13 mouse cellular contexts compared by ENCODE assay signal in the genomic region with DNA sequence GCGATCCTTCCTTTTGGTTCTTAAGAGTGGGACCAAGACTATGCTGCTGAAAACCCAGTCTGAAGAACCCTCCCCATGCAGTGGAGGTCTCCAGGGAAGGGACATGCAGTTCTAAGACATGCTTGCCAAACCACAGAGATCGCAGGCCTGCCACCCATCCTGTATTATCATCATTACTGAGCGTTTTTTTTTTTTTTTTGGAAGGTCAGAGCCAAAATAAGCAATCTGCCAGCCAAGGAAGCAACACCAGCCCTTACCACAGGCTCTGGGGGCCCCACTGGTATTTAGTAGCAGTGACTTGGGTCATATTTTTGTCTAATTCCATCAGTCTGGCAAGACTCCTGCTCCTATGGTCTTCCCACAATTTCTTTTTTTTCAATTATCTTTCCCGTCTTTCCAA.
DNase-seq lines count a peak whose midpoint lies in the region; ATAC-seq lines count a peak whose summit lies in the region.
"Had no signal": no experiment of that assay in that cellular context is flagged by ENCODE, and none has a peak within 500 bp of the region (broad histone marks: within the 10 kb centered on the region; RNA-seq: fewer than 3 reads in every experiment).

No protein-coding gene starts in this region.

- H3K27me3 ChIP-seq in heart, embryonic 13.5 days (replicated peaks): no peaks in the 10 kb centered on the region
- H3K27me3 ChIP-seq in heart, embryonic 10.5 days (ENCODE audit: insufficient read depth, poor library complexity, severe bottlenecking): no peaks in the 10 kb centered on the region
- no peaks in the 10 kb centered on the region for H3K27me3 ChIP-seq in hindbrain, embryonic 10.5 days (ENCODE audit: insufficient read depth, poor library complexity, severe bottlenecking)
- H3K27me3 ChIP-seq: hindbrain, embryonic 15.5 days; neural tube, embryonic 13.5 days had no signal

- H3K4me3 ChIP-seq in heart, embryonic 13.5 days: no peak overlapping the region
- no peak overlapping the region for H3K4me3 ChIP-seq in heart, embryonic 10.5 days
- H3K4me3 ChIP-seq in hindbrain, embryonic 10.5 days: no peak overlapping the region
- H3K4me3 ChIP-seq: hindbrain, embryonic 15.5 days; midbrain, embryonic 10.5 days; neural tube, embryonic 13.5 days had no signal

- no peak for ATAC-seq in heart, embryonic 13.5 days (ENCODE audit: extremely low read depth, insufficient number of reproducible peaks, low FRiP score, low TSS enrichment)

- peaks cover 23% of the 10 kb centered on the region for H3K4me1 ChIP-seq in heart, embryonic 13.5 days
- 0 out of 2 replicates have a peak, but pooled peaks cover 3% of the 10 kb centered on the region for H3K4me1 ChIP-seq in heart, embryonic 10.5 days
- peaks cover 5% of the 10 kb centered on the region for H3K4me1 ChIP-seq in hindbrain, embryonic 10.5 days (replicated peaks)
- H3K4me1 ChIP-seq: hindbrain, embryonic 15.5 days; midbrain, embryonic 10.5 days; neural tube, embryonic 13.5 days had no signal

- H3K36me3 ChIP-seq in heart, embryonic 13.5 days: peaks cover 16% of the 10 kb centered on the region
- H3K36me3 ChIP-seq in heart, embryonic 10.5 days: peaks cover 10% of the 10 kb centered on the region; the same call in 1 of the 2 replicates
- peaks cover 8% of the 10 kb centered on the region; the same call in 1 of the 2 replicates for H3K36me3 ChIP-seq in hindbrain, embryonic 10.5 days
- H3K36me3 ChIP-seq: hindbrain, embryonic 15.5 days had no signal

- H3K9me3 ChIP-seq in heart, embryonic 13.5 days: no peaks in the 10 kb centered on the region
- H3K9me3 ChIP-seq in heart, embryonic 10.5 days: no peaks in the 10 kb centered on the region
- H3K9me3 ChIP-seq in hindbrain, embryonic 10.5 days: no peaks in the 10 kb centered on the region
- H3K9me3 ChIP-seq: hindbrain, embryonic 15.5 days; midbrain, embryonic 10.5 days had no signal

- no peak overlapping the region for H3K4me2 ChIP-seq in heart, embryonic 13.5 days
- H3K4me2 ChIP-seq: hindbrain, embryonic 15.5 days; neural tube, embryonic 13.5 days had no signal

- WGBS in heart, embryonic 13.5 days: 62% methylated on average over 4 of the region's 4 CpGs
- WGBS in heart, embryonic 10.5 days: 80% methylated on average over 4 of the region's 4 CpGs
- WGBS in hindbrain, embryonic 10.5 days: 83% methylated on average over 4 of the region's 4 CpGs

- DNase-seq in heart, embryonic 10.5 days (ENCODE audit: low spot score): no peak
- peak; percentile 22 for DNase-seq in ovary, postnatal 36 days (ENCODE audit: low spot score)
- no peak for DNase-seq in ovary, postnatal 10 days (ENCODE audit: low spot score)
- peak; percentile 62 to 66 for DNase-seq in adrenal gland, postnatal 36 days
- DNase-seq in skeletal muscle tissue, adult 2 months (ENCODE audit: low read depth, low spot score): peak; percentile 64
- DNase-seq in hindbrain, embryonic 10.5 days (ENCODE audit: low spot score): no peak
- DNase-seq in spleen, postnatal 10 days (ENCODE audit: low spot score in 2 of 2): no peak
- DNase-seq: cerebellum, postnatal 25 days; right cerebral cortex, postnatal 4 days had no signal

- H3K27ac ChIP-seq in heart, embryonic 13.5 days (replicated peaks): 0 out of 2 replicates have a peak overlapping the region, but pooled peaks have one; percentile 5
- no peak overlapping the region for H3K27ac ChIP-seq in heart, embryonic 10.5 days
- H3K27ac ChIP-seq in hindbrain, embryonic 10.5 days: no peak overlapping the region
- H3K27ac ChIP-seq: hindbrain, embryonic 15.5 days; midbrain, embryonic 10.5 days; neural tube, embryonic 13.5 days had no signal

- no peak overlapping the region for H3K9ac ChIP-seq in heart, embryonic 13.5 days
- H3K9ac ChIP-seq: hindbrain, embryonic 15.5 days; neural tube, embryonic 13.5 days had no signal

Comparison
In these comparisons a context has a peak if more than half of its experiments do, and no peak if none do; other contexts are left out.
1. DNase-seq: peak in ovary, postnatal 36 days (single experiment), adrenal gland, postnatal 36 days (2 of 2) and skeletal muscle tissue, adult 2 months (single experiment); none in heart, embryonic 10.5 days (single experiment), ovary, postnatal 10 days (single experiment), hindbrain, embryonic 10.5 days (single experiment) and spleen, postnatal 10 days (0 of 2).